Mouse (Mus musculus): ENCODE measurements around the gene Acot4.
A peak's percentile ranks its signal among the peaks of the same experiment; 100 is the strongest.
"Not testable (repeated sequence)": the region's sequence is repeated elsewhere in the genome, so short reads cannot be mapped to it uniquely, and the experiment has no call there.

Gene Acot4

DNA sequence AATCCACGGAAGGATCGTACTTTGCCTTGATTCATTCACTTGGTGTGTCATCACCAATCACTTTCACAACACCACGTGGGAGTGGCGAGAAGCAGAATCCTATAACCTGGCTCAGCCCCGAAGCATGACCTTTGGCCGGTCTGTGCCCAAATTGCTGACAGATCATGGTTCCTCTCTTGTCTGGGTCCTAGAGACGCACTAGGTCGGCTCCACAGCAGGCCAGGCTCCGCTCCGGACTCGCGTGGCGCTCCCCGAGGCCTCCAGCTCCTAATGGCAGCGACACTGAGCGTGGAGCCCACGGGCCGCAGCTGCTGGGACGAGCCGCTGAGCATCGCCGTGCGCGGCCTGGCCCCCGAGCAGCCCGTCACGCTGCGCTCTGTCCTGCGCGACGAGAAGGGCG lies at the start of gene Acot4:
TSS of gene Acot4 (plus strand) at position 139 of the 400 bp plus-strand sequence.
- DNase-seq, result peak in 1 of 2 experiments; percentile 25

DNA sequence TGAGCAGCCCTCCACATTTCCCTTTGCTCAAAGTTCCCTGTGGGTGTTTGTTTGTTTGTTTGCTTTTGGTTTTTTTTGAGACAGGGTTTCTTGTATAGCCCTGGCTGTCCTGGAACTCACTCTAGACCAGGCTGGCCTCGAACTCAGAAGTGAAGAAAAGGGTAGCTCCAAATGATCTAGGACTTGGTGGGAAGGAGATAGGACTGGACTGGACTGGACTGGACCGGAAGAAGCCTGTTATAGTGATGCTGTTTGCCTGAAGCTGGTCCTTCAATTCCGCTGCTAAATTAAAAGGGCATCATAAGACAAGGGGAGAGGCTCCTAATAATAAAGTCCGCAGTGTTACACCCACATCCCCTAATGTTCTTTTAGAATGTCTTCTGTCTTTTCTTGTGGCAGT lies 49.7 kb upstream of the Acot4 start:
- no peak for DNase-seq

DNA sequence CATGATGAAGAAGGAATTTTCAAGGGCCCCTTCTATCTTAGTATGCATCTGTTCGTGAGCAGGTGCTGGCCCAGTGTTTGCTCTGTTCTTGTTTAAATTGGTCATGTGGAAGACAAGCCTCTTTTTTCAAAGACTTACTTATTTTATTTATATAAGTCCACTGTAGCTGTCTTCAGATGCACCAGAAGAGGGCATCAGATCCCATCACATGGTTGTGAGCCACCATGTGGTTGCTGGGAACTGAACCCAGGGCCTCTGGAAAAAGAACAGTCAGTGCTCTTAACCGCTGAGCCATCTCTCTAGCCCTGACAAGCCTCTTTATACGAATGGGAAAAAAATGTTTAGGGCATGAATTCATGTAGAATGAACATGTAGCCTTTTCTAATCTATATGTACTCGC lies 48.8 kb upstream of the Acot4 start:
- no peak for DNase-seq

DNA sequence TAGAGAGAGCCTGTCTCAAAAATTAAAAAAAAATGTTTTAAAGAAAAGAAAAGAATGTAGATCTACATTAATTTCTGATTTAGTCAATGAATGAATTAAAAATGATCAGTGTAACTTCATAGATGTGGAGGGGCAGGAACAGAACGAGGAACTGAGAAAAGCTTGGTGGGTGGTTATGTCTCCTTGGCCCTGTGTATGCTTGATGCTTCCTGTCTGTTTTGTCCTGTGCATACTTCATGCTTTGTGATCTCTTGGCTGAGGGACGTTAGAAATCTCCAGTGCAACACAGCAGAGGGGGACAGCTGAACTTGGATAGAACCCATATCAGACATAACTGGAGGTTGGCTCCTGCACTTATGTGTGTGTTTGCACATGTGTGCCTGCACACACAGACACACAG lies 41.0 kb upstream of the Acot4 start:
- DNase-seq, result no peak

DNA sequence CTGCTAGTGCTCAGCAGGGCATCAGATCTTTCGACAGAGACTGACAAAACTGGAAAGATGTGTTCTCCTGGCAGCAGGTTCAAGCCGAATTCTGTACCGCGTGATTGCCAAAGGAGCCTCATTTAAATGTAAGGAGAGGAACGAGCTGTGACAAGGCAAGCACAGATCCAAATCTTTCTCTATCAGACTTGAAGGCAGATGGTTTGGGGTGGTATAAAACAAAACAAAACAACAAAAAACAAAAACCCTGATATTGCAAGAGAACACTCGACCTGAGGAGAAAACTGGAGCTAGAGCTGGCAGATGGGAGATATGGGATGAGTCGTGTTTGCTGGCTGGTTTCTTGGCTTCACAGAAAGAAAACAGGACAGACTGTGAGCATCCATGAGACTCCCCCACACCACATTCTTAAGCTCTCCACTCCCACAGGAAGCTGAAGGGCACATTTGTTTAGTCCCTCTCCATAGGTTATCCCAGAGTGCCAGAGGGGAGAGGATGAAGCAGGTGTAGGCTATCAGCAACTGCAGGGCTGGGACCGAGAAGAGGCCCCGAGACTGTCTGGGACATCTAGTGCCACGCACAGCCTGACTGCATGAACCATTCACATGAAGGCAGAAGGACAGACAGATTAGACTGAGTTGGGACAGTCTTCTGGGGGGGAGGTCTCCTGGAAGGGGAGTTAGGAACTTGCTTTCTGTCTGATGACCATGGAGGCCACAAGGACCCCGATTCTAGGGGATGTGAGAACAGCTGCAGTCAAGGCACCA lies 39.7 kb upstream of the Acot4 start:
- DNase-seq, result no peak

DNA sequence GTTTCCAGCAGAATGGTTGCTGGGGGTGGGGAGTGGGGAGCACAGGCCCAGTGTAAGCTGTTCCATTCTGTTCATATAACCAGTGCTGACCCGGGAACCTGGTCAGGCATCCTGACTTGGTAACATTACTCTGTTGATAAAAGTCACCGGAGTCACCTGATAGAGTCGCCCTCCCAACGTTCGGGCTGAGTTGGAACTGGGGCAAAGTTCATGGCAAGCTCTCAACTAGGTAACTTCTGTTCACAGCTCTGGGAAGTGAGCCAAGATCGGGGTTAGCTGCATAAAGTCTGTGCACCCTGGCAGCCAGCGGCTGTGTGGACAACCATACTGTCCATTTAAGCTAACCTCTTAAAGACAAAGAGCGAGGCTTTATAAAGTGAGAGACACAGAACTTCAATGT lies 38.9 kb upstream of the Acot4 start:
- not testable (repeated sequence) for DNase-seq

DNA sequence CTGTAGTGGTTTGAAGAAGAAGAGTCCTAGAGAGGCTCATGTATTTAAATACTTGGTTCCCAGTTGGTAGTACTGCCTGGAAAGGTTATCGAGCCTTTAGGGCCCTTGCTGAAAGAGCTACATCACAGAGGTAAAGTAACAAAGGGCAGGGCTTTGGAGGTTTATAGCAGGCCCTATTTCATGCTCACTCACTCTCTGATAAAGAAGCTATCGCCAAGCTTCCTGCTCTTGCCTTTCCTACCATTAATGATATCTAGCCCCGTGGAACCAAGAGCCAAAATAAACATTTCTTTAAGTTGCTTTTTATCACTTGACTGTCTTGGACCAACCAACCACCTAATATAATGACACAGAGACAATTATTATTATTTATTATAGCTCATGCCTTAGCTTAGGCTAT lies 37.8 kb upstream of the Acot4 start:
- no peak for DNase-seq

DNA sequence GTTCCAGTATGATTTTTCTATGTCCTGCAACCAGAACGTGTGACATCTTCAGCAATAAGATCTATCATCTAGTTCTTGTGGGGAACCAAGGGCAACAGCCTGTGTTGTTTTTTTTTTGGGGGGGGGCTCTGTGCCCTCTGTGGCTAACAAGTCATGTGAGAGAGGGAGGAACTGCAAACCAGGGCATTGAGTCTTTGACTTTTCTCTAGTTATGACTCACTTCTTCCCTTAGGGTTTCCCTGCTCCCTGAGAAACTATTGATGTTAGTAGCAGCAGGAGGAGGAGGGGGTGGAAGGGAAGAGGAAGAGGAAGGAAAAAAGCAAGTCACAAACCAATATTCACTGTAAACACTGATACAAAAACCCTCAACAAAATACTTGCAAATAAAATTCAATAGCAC lies 34.3 kb upstream of the Acot4 start:
- DNase-seq, result no peak

DNA sequence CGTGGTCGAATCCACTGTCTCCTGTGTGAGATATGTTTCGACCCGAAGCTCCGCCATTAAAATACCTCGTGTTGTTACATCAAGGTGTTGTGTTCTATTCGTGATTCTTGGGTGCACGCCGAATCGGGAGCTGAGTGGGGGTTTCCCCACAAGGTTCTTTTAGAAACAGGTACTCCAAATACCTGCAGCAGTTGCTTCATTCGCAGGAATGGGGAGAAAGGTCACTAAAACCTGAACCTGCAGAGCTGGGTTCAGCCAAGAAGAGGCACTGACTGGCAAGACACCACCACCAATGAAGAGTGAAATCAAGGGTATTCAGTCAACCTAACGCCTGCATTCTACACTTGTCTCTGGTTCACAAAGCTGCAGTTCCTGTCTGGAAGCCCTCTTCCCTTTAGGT lies 29.9 kb upstream of the Acot4 start:
- DNase-seq, result no peak

DNA sequence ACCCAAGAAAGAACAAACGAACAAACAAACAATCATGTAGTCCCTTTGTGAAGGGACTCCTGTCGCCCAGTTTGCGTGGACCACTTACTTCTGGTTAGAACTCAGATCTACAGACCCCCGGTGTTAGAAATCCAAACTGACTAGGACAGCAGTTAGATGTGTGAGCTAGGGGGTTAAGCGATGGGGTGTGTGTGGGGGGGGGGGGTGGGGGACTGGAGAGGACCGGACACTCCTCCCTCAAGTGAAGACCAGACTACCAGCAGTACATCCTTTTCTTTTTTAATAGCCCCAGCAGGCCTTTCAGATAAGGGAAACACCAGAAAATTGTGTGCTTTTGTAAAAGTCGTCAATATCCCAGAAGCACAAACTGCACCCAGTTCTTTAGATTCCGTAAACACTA lies 29.4 kb upstream of the Acot4 start:
- DNase-seq, result no peak

DNA sequence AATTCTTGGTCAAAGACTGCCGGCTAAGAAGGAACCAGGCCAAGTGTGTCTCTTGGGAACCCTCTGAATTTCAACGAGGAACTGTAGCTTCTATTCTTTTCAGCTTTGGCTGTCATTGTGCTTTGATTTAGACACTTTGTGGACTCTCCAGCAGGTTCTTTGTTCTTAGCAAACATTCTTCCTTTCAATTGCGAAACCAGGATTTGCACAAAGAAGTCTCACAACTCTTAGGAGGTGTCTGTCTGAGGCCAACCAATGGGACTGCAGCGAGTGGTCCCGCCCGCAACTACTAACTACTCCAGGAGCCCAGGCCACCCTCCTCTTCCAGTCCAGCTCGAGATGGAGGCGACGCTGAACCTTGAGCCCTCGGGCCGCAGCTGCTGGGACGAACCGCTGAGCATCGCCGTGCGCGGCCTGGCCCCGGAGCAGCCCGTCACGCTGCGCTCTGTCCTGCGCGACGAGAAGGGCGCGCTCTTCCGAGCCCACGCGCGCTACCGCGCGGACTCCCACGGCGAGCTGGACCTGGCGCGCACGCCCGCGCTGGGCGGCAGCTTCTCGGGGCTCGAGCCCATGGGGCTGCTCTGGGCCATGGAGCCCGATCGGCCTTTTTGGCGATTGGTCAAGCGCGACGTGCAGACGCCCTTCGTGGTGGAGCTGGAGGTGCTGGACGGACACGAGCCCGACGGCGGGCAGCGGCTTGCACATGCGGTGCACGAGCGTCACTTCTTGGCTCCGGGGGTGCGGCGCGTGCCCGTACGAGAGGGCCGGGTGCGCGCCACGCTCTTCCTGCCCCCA lies 28.8 kb upstream of the Acot4 start, which contains the start of gene Acot1:
TSS of gene Acot1 (plus strand) at position 320 of the 795 bp plus-strand sequence.
- peak; percentile 25 to 52 for DNase-seq

DNA sequence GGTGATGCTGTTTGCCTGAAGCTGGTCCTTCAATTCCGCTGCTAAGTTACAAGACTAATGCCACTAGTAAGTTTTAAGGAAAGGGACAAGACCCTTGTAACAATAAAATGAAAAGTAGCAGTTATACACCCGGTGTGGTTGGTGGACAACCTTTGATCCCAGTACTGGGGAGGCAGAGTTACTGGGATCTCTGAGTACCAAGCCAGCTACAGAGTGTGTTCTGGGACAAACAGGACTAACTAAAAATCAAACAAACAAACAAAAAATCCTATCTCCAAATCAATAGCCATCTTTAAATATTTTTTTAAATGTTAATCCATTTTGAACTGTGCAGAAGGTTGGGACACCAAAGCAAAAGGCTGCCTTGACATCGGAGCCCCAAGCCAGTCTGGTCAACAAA lies 28.0 kb upstream of the Acot4 start:
- no peak for DNase-seq

DNA sequence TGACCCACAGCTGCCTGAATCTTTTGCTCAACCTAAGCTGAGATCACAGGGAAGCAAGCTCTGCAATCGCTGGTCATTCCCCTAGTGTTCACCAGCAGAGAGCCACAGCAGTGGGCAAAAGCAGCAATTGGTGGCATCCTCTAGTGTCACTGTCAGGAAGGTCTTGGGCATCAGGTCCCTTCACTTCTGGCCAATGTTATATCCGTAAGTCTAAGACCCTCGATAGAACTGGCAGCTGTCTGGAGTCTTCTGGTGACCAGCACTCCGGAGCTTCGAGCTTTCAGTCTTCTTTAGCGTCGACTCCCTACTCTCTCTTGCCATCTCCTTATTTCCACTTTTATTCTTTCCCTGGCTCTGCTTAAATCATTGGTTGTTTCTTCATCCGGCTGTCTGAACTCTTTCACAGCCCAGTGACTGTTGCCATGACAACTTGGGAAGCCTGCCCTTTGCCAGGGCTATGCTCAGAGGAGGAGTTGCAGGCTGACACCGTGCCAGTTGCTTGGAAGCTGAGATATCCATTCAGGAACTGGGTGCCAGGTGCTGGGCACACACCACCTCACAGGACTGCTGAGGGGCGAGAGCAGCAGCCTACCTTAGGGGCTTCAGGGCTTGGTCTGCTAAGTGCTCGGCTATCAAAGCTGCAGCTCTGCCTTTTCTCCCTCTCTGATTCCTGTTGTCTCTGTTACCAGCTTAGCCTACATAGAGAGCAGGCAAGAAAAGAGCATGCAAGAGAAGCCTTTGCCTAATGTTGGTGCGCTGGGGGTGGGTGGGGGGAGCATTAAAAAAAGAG lies 26.7 kb upstream of the Acot4 start:
- DNase-seq, result peak; percentile 71 to 77

DNA sequence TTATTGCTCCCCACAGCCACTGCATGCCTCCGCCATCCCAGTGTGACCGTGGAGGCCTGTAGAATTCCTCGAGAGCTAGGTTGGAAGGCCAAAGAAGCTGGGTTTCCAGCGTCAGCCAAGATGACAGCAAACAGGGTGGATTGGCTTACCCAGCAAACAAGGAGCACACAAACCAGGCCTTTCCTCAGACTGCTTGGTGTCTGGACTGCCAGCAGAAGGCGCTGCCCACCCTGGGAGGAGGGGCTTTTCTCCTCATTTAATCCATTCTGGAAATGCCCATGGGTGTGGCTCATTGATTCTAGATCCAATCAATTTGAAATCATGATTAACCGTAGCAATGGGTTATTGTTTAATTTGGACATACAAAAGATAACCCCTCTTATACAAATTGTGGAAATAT lies 25.0 kb upstream of the Acot4 start:
- DNase-seq, result no peak

DNA sequence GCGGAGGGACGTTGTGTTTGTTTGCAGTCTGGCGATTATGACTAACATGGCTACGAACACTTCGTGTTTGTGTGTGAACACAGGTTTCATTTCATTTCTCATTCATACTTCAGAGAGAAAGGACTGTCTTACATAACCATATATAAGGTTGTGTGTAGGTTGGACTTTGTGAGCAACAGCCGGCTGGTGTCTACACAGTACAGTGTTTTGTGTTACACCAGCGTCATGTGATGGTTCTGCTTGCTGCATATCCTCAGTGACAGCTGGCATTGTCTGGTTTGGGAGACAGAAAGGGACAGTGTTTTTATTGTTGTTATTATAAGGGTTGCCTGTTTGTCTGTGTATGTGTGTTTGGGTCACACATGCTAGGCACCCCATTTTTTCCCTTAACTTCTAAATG lies 24.5 kb upstream of the Acot4 start:
- no peak for DNase-seq

DNA sequence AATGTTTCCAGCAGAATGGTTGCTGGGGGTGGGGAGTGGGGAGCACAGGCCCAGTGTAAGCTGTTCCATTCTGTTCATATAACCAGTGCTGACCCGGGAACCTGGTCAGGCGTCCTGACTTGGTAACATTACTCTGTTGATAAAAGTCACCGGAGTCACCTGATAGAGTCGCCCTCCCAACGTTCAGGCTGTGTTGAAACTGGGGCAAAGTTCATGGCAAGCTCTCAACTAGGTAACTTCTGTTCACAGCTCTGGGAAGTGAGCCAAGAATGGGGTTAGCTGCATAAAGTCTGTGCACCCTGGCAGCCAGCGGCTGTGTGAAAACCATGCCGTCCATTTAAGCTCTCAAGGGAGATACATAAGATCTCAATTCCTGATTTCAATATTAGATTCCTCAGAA lies 17.7 kb upstream of the Acot4 start:
- DNase-seq, result not testable (repeated sequence)

DNA sequence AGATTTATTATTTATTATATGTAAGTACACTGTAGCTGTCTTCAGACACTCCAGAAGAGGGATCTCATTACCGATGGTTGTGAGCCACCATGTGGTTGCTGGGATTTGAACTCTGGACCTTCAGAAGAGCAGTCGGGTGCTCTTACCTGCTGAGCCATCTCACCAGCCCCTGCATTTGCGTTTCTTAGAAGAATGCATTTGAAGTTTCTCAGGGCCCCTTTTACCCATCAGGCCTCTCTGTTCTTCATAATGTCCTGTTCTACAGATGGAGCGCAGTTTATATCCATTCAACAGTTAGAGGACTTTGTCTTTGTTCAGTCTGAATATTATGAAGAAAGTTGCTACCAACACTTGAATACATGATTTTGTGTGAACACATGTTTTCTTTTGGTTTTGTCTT lies 15.9 kb upstream of the Acot4 start:
- DNase-seq, result not testable (repeated sequence)

DNA sequence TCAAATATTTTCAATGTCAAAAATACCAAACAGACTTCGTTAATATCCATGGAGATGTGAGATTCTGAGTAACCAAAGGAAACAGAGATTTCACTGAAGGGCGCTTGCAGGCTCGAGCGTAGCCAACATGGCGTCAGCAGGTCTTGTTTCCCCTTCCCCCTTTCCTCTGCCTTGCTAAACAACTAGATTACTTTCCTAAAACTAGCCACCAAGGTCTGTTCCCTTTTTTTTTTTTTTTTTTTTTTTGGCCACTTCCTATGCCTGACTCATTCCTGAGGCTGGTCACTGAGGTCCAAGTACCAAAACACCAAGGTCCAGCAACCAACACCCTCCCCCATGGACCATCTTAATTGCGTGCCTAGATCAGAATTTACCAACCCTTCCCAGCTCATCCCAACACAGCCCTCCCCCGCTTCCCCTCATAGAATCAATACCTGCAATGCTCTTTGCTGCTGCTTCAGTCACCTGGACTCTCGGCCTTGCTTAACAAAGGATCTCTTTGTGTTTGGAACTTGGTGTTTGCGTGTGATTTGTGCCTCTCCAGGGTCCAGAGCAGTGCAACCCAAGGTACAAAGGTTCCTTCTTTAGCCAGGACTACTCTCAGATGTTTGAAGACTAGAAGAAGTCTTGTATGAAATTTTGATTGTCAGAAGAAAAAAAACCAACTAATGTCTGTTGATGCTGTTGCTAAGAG lies 15.0 kb upstream of the Acot4 start:
- no peak for DNase-seq

DNA sequence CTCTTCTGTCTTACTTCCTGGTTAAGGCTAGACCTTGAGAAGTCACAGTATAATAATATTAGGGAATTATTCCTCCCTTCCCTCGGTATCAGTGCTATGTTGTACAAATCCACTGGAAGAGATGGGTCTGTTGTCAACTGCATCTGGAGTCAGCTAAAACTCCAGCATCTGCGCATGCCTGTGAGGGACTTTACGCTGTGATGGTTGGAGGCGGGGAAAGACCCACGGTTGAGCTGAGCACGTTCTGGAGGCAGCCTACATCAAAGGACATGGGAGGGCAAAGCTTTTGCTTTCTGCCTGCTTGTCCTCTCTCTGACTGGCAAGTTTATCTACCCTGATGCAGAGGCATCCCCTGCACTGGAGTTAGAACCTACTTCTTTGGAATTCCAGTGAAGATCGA lies 12.3 kb upstream of the Acot4 start:
- DNase-seq, result no peak

DNA sequence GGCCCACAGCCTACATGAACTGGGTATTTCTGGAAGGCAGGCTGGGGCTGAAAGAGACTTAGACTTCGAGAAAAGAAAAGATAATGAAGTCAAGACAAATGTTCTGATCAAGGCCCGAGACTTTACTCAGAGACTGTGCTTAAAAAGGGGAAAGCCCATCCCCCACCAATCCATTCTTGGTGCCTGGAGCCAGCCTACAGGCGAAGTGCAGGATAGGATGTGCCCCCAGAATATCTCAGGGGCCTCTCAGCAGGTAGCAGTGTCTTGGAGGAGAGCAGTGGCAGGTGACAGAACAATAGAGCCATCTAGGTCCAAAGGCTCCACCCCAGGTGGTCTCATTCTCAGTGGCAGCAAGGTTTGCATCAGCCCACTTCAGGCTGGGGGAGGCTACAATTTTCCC lies 9.9 kb upstream of the Acot4 start:
- DNase-seq, result not testable (repeated sequence)

DNA sequence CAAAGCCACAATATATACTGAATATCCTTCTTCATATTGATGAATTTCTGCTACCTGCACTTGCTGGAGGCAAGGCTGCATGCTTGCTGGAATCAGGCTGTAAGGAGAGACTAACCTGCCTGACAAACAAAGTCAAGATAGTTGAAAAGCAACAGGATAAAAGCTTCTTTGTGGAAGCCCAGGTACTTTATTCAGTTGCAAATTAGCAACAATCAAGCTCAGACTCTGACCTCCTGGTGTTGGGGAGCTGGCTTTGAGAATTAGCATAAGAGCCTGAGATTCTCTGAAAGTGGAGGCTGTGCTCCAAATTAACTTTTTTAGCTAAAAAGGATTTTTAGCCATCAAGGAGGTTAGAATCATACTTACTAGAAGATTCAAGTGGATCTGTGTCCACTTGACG lies 9.1 kb upstream of the Acot4 start:
- DNase-seq, result not testable (repeated sequence)

DNA sequence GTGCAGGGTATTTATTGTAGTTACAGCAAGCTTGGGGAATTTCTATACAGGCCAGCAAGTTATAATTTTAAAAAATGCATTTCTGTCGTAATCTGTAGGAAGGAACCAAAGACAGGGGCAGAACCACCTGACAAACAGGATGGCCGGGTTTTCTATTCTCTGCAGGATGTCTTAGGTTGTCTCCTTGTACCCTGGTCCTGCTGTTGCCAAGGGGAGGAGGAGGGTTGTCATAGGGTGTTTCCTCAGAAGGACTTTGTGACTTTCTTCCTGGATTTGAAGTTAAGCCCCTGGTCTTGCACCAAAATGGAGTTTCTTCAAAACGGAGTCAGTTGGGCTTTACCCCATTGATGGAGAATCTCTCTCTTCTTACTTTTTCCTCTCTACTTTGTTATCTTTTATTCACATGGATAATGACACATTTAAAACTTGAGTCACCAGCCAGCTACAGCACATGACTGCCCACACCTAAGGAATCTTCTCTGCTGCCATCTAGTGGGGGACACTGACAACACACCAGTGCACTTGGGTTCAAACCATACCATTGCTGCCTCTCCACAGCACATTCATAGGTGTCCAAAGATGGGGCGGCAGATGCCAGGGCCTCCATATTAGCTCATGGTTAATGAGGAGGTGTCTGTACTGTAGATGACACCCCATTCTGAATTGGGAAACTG lies 7.4 kb upstream of the Acot4 start:
- peak; percentile 75 to 85 for DNase-seq

Measured in cerebellum, postnatal 36 days (tissue).